Mouse (Mus musculus) G1E (cell line): Measurements from ENCODE around the gene Suz12.
"Not testable (repeated sequence)": the region's sequence is repeated elsewhere in the genome, so short reads cannot be mapped to it uniquely, and the experiment has no call there.

Experiments
- CTCF ChIP-seq: IDR thresholded peaks from 2 replicates; pipeline ENCODE4 v1.5.1; 2012; ENCODE audit warnings: low read depth, low read length, inconsistent platforms, mixed read lengths
- TAL1 ChIP-seq: conservative IDR thresholded peaks from 2 replicates; pipeline ENCODE4 v1.6.1; 2012; ENCODE audit warnings: low read depth, low read length, inconsistent platforms, mixed read lengths

DNA sequence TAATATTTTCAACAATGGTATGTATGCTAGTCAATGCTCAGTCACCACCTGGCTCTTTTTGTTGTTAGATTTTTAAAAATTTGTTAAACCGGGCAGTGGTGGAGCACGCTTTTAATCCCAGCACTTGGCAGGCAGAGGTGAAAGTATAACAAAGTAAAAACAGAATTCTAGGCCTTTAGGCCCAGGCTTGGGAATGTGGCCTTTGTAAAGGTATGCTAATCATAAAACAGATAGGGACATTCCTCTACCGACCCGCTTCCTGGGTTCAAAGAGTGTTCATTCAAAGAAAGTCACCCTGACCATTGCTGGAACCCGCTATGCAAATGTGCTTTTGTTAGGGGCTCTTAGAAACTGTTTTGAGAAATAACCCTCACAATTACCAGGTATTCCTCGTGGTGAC is 16.3 kb upstream of the Suz12 start:
- TF ChIP-seq CTCF, TAL1: not testable (repeated sequence)
